Mouse (Mus musculus): ENCODE results near the gene 5730522E02Rik.
"Not testable (repeated sequence)": the region's sequence is repeated elsewhere in the genome, so short reads cannot be mapped to it uniquely, and the experiment has no call there.

Gene 5730522E02Rik

GRCm38 (mm10) chr11:26210582-26211180 is at the start of gene 5730522E02Rik:
Gene 5730522E02Rik, minus strand, starts transcription at chr11:26210763.
- DNase-seq (ENCODE audit: low spot score in 2 of 2) = peak in 1 of 2 experiments; percentile 10

GRCm38 (mm10) chr11:26236540-26236939 is 26.0 kb upstream of the 5730522E02Rik start:
- DNase-seq (ENCODE audit: low spot score in 2 of 2) = no peak

GRCm38 (mm10) chr11:26229895-26230294 is 19.3 kb upstream of the 5730522E02Rik start:
- DNase-seq (ENCODE audit: low spot score in 2 of 2) = no peak

DNA sequence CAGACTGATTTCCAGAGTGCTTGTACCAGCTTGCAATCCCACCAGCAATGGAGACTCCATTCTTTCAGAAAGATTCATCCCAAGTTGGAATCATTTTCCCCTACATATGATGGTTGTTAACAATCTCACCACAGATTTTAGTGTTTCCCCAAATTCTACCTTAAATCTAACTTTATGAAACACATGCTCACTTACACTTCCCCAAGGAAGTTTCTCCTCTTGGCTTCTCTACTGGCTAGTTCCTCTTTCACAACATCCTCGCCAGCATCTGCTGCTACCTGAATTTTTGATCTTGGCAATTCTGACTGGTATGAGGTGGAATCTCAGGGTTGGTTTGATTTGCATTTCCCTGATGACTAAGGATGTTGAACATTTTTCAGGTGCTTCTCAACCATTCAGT is 3.1 kb upstream of the 5730522E02Rik start:
- not testable (repeated sequence) for DNase-seq (ENCODE audit: low spot score in 2 of 2)

DNA sequence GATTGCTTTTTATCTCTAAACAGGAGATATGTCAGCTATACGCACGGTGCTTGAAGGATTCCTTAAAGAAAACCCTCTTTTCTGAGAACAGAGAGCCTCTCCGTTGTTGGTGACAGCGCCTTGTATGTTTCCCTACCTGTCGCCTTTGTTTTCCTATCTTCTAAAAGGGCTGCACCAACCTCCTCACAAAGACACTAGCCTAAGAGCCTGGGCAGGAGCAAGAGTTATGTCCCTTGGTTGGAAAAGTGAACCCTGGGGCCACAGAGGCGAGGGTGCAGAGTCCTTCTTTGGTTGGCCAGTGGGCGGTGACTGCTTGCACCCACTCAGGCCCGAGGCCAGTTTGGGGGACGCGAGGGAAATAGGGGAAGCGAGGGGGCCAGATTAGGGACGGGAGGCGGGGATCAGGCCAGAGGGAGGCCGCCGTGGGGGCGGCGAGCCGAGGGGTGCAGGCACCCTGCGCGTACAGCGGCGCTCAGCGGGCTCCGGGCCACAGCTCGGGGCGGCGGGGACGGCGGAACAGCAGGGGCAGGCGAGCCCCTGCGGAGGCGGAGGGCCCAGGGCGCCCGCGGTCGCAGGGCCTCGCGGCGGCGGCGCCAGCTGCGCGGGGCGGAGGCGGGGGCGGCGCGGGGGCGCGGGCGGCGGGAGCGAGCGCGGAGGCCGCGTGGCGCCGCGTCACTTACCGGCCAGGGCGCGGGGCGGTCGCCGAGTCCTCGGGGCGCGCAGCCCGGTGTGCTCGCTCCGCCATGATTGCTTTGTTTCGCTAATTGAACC is 567 bp downstream of the 5730522E02Rik start:
- peak; percentile 55 to 60 for DNase-seq (ENCODE audit: low spot score in 2 of 2)

GRCm38 (mm10) chr11:26203466-26203865 is 7.1 kb downstream of the 5730522E02Rik start:
- DNase-seq (ENCODE audit: low spot score in 2 of 2) = no peak

DNA sequence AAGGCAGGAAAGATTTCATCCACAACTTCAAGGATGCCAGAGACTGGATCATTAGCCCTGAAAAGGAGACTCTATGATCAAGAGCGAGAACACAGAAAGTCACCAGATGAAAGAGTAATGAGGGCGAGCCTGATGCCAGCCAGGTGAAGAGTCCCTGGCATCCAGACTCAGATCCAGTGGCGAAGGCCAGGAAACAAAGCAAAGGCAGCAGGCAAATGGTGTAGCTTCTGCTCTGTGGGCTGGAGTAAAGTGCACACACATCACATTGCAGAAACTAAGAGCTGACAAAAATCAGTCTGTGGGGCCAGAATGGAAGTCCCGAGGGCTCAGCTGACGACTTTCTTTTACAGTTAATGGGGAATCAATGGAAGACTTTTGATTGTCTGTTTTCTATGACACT is 7.7 kb downstream of the 5730522E02Rik start:
- no peak for DNase-seq (ENCODE audit: low spot score in 2 of 2)

GRCm38 (mm10) chr11:26201778-26202097 is 8.8 kb downstream of the 5730522E02Rik start:
- no peak for DNase-seq (ENCODE audit: low spot score in 2 of 2)

DNA sequence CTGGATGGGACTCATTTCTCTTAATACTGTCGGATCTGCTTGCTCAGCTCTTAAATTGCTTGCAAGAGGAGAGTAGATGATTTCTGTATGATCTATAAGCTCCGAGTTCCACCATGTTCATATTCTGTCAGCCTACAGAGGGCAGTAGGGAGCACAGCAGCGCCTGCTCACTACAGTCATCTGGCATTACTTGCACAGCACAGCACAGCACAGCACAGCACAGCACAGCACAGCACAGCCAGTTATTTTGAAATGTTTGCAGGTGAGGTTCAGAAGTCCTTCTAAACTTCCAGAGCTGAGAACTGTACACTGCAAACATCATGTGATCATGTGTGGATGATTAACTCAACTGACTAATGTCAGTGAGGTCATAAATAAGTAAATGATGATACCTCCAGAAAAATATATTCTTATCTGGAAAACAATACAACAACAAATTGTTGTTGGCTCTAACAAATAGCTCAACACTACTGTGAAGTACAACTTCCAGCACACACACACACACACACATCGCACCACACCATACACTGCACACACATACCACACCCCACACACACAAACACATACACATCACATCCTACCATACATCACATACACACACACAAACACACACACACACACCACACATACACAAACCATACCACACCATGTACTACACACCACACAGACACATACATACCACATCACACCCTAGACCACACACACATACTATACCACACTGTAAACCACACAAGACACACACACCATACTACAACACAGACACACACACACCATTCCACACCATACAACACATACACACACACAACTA is 9.4 kb downstream of the 5730522E02Rik start:
- peak; percentile 35 to 65 for DNase-seq (ENCODE audit: low spot score in 2 of 2)

- no peak for DNase-seq (ENCODE audit: low spot score in 2 of 2)
Observed at GRCm38 (mm10) chr11:26195468-26195867, 15.1 kb downstream of the 5730522E02Rik start.

DNA sequence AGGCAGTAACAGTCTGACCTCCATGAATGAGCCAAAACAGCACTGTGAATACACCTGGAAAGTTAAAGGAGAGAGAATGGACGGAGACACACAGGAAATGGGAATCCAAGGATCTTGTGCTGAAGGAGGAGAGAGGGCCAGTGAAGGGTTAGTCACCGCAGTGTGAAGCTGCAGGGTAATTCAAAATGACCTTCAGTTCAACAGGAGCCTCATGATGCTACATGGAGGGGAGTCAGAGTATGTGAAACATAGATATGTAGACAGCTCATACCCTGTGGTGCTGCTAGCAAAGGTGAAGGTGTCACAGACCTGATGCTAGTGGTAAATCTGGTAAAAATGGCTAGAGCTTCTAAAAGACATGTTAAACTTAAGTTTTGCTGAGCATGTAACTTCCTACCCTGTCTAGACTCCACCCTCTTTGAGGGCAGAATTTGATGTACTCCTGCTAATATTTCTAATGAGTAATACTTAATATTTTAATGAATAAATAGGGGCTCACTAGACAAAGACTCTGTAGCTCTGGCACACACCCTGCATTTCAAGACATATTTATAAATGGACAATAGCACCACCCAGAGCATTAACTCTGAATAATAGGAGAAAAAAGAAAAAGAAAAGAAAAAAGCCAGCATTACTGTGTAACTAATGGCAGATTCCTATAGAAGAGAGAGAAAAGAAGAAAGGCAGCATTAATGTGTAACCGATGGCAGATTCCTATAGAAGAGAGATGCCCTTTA is 23.2 kb downstream of the 5730522E02Rik start:
- DNase-seq (ENCODE audit: low spot score in 2 of 2) = no peak

- DNase-seq (ENCODE audit: low spot score in 2 of 2) = no peak
Observed at GRCm38 (mm10) chr11:26170572-26170971, 40.0 kb downstream of the 5730522E02Rik start.

DNA sequence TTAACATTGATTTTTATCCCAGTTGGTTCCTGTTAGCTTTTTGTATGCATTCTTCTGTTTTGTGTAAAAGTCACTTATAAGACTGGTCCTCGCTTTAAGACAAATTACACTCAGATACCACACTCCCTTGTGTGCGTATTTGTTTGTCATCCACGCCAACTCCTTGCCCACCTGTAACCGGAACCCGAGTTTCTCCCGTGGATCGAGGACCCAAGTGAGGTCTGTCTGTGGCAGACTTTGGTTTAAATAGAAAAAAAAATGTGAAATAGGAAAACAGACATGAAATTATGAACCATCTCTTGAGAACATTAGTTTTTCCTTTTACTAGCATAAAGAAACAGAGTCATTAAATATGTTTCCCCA is 43.0 kb downstream of the 5730522E02Rik start:
- no peak for DNase-seq (ENCODE audit: low spot score in 2 of 2)

DNA sequence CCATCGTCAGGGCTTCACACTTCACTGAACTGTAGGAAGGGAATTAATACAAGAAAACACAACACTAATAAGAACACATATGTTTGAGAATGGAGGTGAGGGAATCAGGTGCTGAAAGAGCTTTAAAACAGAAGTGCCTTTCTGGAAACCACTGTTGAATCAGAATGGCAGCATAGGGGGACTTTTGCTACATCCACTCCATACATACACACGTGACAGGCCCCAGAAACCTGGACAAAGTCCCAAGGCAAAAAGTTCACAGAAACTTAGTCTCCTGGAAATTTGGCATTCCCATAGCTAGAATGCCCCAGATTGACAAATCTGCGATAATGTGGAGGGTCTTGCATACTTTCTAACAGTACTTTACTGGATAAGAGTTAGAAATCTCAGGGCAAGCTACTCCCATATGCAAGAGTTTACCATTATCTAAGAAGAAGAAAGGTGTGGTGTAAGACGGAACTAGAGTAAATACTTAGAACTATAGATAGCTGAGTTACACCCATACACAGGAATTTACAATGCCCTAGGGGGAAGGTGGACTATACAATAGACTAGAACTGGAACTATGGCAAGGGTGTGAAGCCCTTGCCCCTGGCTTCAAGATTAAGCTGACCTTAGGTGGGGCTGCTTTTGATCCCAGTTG is 43.5 kb downstream of the 5730522E02Rik start:
- DNase-seq (ENCODE audit: low spot score in 2 of 2) = no peak

GRCm38 (mm10) chr11:26164651-26165259 is 45.8 kb downstream of the 5730522E02Rik start:
- peak; percentile 21 to 26 for DNase-seq (ENCODE audit: low spot score in 2 of 2)

DNA sequence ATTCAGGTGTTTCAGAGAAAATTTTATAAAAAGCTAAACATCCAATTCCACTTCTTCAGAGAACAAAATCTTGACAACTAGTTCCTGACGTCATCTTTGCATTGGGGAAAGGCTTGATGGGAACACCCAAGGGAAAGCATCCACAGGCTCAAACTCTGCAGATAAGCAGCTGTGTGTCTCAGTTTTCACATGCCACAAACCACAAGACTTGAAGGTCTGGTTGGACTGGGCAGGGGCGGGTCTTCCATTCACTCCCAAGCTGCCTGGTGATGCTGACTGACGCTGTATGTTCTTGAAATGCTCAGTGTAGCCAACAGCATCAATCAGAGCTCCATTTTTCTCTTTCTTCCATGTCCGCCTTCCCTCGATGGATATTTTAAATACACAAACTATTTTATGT is 49.2 kb downstream of the 5730522E02Rik start:
- DNase-seq (ENCODE audit: low spot score in 2 of 2) = no peak

GRCm38 (mm10) chr11:26159033-26159432 is 51.5 kb downstream of the 5730522E02Rik start:
- no peak for DNase-seq (ENCODE audit: low spot score in 2 of 2)

GRCm38 (mm10) chr11:26140024-26140423 is 70.5 kb downstream of the 5730522E02Rik start:
- DNase-seq (ENCODE audit: low spot score in 2 of 2) = no peak

DNA sequence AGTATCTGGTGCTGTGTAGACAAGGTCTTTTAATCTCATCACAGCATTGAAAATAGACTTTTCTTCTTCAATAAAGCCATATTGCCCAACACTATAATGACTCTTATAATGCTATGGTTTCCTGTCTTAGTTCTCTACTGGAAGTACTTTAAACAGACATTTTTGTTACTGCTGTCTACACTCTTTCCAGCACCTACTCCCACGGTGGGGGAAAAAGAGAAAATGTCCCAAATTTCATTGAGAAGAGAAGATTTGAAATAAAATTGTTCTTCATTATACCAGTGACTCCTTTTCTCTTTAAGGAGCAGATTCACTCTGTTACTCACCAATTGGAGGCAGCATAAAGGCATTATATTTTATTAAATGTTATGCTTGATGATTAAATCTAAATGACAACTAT is 72.5 kb downstream of the 5730522E02Rik start:
- DNase-seq (ENCODE audit: low spot score in 2 of 2) = peak in 1 of 2 experiments; percentile 17

- no peak for DNase-seq (ENCODE audit: low spot score in 2 of 2)
Observed at GRCm38 (mm10) chr11:26130911-26131310, 79.7 kb downstream of the 5730522E02Rik start.

- no peak for DNase-seq (ENCODE audit: low spot score in 2 of 2)
Observed at GRCm38 (mm10) chr11:26129054-26129453, 81.5 kb downstream of the 5730522E02Rik start.

All from frontal cortex, postnatal 36 days (tissue).